Mouse (Mus musculus) ES-E14 (cell line): ENCODE measurements around the gene Rbm28. TPM values are rescaled to one million over a fixed set of nuclear protein-coding genes. Genes with fewer than 3 reads are reported as not detected.
A peak's percentile ranks its signal among the peaks of the same experiment; 100 is the strongest.

ENCODE experiments used
- DNase-seq: peaks from one replicate; pipeline ENCODE4 v3.0.0-alpha.2; 2013; ENCODE audit warnings: low read depth, low spot score
- H3K27ac ChIP-seq: 2 replicates; pipeline ENCODE4 v1.5.1; 2012; ENCODE audit warnings: low read depth, mild to moderate bottlenecking, low read length, moderate library complexity, mixed read lengths; ENCODE audit not compliant: poor library complexity, insufficient read depth, severe bottlenecking
- H3K36me3 ChIP-seq: 2 replicates; pipeline ENCODE4 v1.6.1; 2012; ENCODE audit warnings: mild to moderate bottlenecking, low read length, moderate library complexity, mixed read lengths; ENCODE audit not compliant: control insufficient read depth, poor library complexity, insufficient read depth, severe bottlenecking
- H3K4me1 ChIP-seq, 2 experiments: fragments of 150-350 bp in 1 of 2; sonication (generic) in 1 of 2; 2 replicates each; pipeline ENCODE4 v1.6.1; 2012; ENCODE audit warnings: low read length in 2 of 2, mild to moderate bottlenecking in 1 of 2, mixed read lengths in 1 of 2; ENCODE audit not compliant: control insufficient read depth in 2 of 2, insufficient read depth in 2 of 2, poor library complexity in 1 of 2
- H3K4me3 ChIP-seq, 2 experiments: fragments of 150-350 bp in 1 of 2; sonication (generic) in 1 of 2; 2 replicates each; pipeline ENCODE4 v1.5.1; 2012; ENCODE audit warnings: low read length in 2 of 2, low read depth in 1 of 2, mild to moderate bottlenecking in 1 of 2, mixed read lengths in 1 of 2; ENCODE audit not compliant: insufficient read depth in 1 of 2, poor library complexity in 1 of 2, severe bottlenecking in 1 of 2
- H3K9ac ChIP-seq: 2 replicates; pipeline ENCODE4 v1.6.1; 2012; ENCODE audit warnings: low read depth, mild to moderate bottlenecking, low read length, mixed read lengths; ENCODE audit not compliant: poor library complexity, insufficient read depth, severe bottlenecking
- H3K9me3 ChIP-seq: fragments of 150-350 bp; sonication (generic); 2 replicates; pipeline ENCODE4 v1.6.1; 2012; ENCODE audit warnings: low read depth, mild to moderate bottlenecking, low read length; ENCODE audit not compliant: control insufficient read depth, insufficient read depth
- CHD2 ChIP-seq: IDR thresholded peaks from 2 replicates; pipeline ENCODE4 v1.6.1; 2014; ENCODE audit warnings: mild to moderate bottlenecking, low read depth, low read length, inconsistent platforms
- HCFC1 ChIP-seq: IDR thresholded peaks from 2 replicates; pipeline ENCODE4 v1.6.1; 2012; ENCODE audit warnings: low read length, inconsistent platforms, borderline replicate concordance; ENCODE audit not compliant: insufficient read depth
- MAFK ChIP-seq: IDR thresholded peaks from 2 replicates; pipeline ENCODE4 v1.6.1; 2014; ENCODE audit warnings: mild to moderate bottlenecking, low read depth, low read length, inconsistent platforms; ENCODE audit not compliant: insufficient read depth
- ZC3H11A ChIP-seq: IDR thresholded peaks from 2 replicates; pipeline ENCODE4 v1.6.1; 2012; ENCODE audit warnings: low read depth, mild to moderate bottlenecking, inconsistent platforms, low read length, borderline replicate concordance
- ZNF384 ChIP-seq: IDR thresholded peaks from 2 replicates; pipeline ENCODE4 v1.6.1; 2012; ENCODE audit warnings: low read depth, low read length, inconsistent platforms
- in situ Hi-C, 2 experiments: fragments of 600-800 bp; cut with MboI; formaldehyde crosslinking; loops; one replicate each; pipeline ENCODE4 v1.15.1; 2025; ENCODE audit warnings: low sequenced_read_pairs in 2 of 2, inconsistent platforms in 1 of 2; ENCODE audit not compliant: unreplicated experiment in 2 of 2
- total RNA-seq: library from RNA; depleted of rRNA; stranded (reverse); fragments of 300-350 nt; gene quantifications from 2 replicates; pipeline ENCODE4 v1.2.3, GENCODE M21; 2012

Gene Rbm28
- total RNA-seq, 1 experiment: 58.1 TPM

DNA sequence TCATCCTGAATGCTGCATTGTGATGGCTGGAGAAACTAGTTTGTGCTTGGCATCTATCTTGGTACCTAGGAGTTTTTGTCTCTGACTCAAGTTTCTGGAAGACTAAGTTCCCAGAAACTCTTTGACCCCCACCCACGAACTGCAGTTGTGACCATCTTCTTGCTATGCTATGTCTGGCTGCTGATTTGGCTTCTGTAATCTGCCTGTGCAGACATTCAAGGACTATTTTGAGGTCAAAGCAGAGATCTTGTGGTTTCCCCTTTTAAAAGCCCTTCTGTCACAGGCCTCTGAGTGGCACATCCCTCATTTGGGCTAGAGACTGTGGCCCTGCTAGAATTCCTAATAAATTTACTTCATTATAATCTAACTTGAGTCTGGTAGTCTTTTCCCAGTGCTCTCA is 23.1 kb upstream of the Rbm28 start:
- in situ Hi-C loops: no loop called here
- Histone ChIP-seq H3K4me1 (no peaks in the 10 kb centered on the region), H3K36me3 (no peaks in the 10 kb centered on the region), H3K9me3 (no peaks in the 10 kb centered on the region), H3K27ac (no peak overlapping the region), H3K9ac (no peak overlapping the region), H3K4me3 (no peak overlapping the region)
- TF ChIP-seq ZNF384 (no peak), ZC3H11A (no peak), HCFC1 (no peak), MAFK (no peak), CHD2 (no peak)
- no peak for DNase-seq

DNA sequence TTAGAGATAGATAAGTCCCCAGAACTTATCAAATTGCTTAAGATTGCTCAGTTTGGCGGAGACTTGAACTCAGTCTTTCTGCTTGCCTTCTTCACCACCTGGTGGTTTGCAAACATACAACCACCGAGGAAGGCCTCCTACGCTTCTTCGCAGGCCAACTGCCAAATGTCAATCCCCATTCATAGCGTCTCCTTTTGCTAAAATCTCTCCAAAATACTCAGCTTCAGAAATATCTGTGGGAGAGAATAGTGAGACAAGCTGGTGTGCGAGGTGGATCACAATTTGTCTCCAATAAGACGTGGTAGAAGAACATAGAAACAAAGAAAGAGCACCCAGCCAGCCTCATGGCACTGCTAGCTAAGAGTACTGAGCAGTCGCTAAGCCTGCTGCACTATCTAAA is 15.0 kb upstream of the Rbm28 start:
- peak overlapping the region; percentile 68 to 88; a peak in 3 of 4 replicates for H3K4me3 ChIP-seq
- H3K4me1 ChIP-seq: peaks cover 3 to 9% of the 10 kb centered on the region in 2 experiments; a peak in 2 of 4 replicates
- no peak for DNase-seq
- no peak overlapping the region for H3K9ac ChIP-seq
- no peaks in the 10 kb centered on the region for H3K9me3 ChIP-seq
- no peak overlapping the region for H3K27ac ChIP-seq
- TF ChIP-seq HCFC1: no peak
- no peak for TF ChIP-seq ZC3H11A
- no peak for TF ChIP-seq CHD2
- no peak for TF ChIP-seq ZNF384
- no peak for TF ChIP-seq MAFK
- in situ Hi-C loops: no loop called here
- no peaks in the 10 kb centered on the region for H3K36me3 ChIP-seq

DNA sequence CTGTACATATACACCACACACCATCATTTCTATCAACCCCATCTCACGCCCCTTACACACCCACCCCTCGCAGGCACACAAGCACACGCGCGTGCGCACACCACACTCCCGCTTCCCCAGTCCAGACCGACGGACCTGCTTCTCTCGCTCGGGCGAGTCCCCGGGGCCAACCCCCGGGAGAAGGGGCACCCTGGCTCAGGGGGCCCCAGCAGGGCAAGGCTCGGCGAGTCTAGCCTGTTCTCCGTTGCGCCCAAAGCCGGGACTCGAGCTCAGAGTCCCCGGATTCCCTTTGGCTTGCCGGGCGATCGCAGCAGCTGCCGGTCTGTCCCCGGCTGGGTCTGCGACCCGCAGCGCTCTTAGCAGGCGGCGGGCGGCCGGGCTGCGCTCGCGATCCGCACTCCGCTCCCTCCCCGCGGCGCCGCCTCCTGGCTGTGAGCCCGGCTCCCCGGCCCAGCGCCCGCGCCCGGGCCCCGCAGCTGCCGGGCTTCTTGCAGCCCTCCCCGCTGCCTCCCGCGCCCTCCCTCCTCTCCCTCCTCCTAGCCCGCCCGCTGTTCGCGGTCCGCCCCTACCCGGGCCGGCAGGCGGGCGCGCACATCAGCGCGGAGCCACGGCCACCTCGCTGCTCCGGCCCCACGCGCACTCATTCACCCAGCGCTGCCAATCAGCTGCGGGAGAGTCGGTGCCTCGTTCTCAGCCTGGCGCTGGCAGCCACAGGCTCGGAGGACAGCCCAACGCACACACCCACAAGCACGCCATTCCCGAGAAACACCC is 14.3 kb upstream of the Rbm28 start, which contains the start of gene Prrt4:
Gene Prrt4, minus strand, starts transcription at position 697 of the 771 bp plus-strand sequence.
- peak within 1 kb of the TSS; percentile 68 to 88 for H3K4me3 ChIP-seq
- no peak within 1 kb of the TSS for H3K27ac ChIP-seq
- H3K4me1 ChIP-seq: peaks cover 3 to 9% of the 10 kb centered on the region in 2 experiments; a peak in 2 of 4 replicates
- in situ Hi-C loops: no loop called here
- peak within 1 kb of the TSS; percentile 74 for H3K9ac ChIP-seq
- no peaks in the 10 kb centered on the region for H3K36me3 ChIP-seq
- TF ChIP-seq MAFK (no peak), ZNF384 (no peak), CHD2 (no peak), ZC3H11A (no peak), HCFC1 (no peak)
- no peaks in the 10 kb centered on the region for H3K9me3 ChIP-seq
- no peak for DNase-seq

GRCm38 (mm10) chr6:29177901-29178879 is 13.4 kb upstream of the Rbm28 start:
- H3K4me1 ChIP-seq: peaks cover 3 to 9% of the 10 kb centered on the region in 2 experiments; a peak in 2 of 4 replicates
- H3K9me3 ChIP-seq: no peaks in the 10 kb centered on the region
- 0 out of 2 replicates have a peak overlapping the region, but pooled peaks have one; percentile 5 for H3K9ac ChIP-seq
- in situ Hi-C loops: no loop called here
- TF ChIP-seq MAFK (no peak), ZC3H11A (no peak), CHD2 (no peak), HCFC1 (no peak), ZNF384 (no peak)
- H3K36me3 ChIP-seq: no peaks in the 10 kb centered on the region
- no peak overlapping the region for H3K27ac ChIP-seq
- no peak for DNase-seq
- H3K4me3 ChIP-seq: peak overlapping the region; percentile 68 to 88
